Mouse (Mus musculus): ENCODE results near the gene Plekhn1. TPM values are rescaled to one million over a fixed set of nuclear protein-coding genes. Genes with fewer than 3 reads are reported as not detected.
A peak's percentile ranks its signal among the peaks of the same experiment; 100 is the strongest.

Gene Plekhn1
- polyA plus RNA-seq, 1 experiment from 2014 or later: 21.1 TPM

GRCm38 (mm10) chr4:156209963-156210635 is 24.6 kb downstream of the Plekhn1 start:
- H3K36me3 ChIP-seq: no peaks in the 10 kb centered on the region
- no peak for ATAC-seq (ENCODE audit: borderline replicate concordance, extremely low read depth, low FRiP score, low TSS enrichment)
- H3K9ac ChIP-seq: no peak overlapping the region
- 58% methylated on average over 13 of the region's 13 CpGs for WGBS
- H3K27me3 ChIP-seq: no peaks in the 10 kb centered on the region
- no peak overlapping the region for H3K27ac ChIP-seq
- H3K4me2 ChIP-seq: no peak overlapping the region
- H3K4me1 ChIP-seq: no peaks in the 10 kb centered on the region
- no peak overlapping the region for H3K4me3 ChIP-seq
- no peaks in the 10 kb centered on the region for H3K9me3 ChIP-seq

- Histone ChIP-seq H3K4me3 (no peak overlapping the region), H3K4me2 (no peak overlapping the region), H3K9me3 (no peaks in the 10 kb centered on the region), H3K27me3 (peaks cover 10% of the 10 kb centered on the region), H3K9ac (no peak overlapping the region), H3K27ac (no peak overlapping the region), H3K36me3 (no peaks in the 10 kb centered on the region), H3K4me1 (peaks cover 4% of the 10 kb centered on the region; the same call in 1 of the 2 replicates)
- 78% methylated on average over 4 of the region's 4 CpGs for WGBS
- no peak for ATAC-seq (ENCODE audit: borderline replicate concordance, extremely low read depth, low FRiP score, low TSS enrichment)
Measured at GRCm38 (mm10) chr4:156208872-156209271, 25.8 kb downstream of the Plekhn1 start.

GRCm38 (mm10) chr4:156203413-156204131 is 31.1 kb downstream of the Plekhn1 start:
- peak; percentile 66; the same call in 1 of the 2 replicates for ATAC-seq (ENCODE audit: borderline replicate concordance, extremely low read depth, low FRiP score, low TSS enrichment)
- H3K4me3 ChIP-seq: peak overlapping the region; percentile 52
- no peaks in the 10 kb centered on the region for H3K9me3 ChIP-seq
- WGBS: 0% methylated on average over 49 of the region's 49 CpGs
- H3K4me1 ChIP-seq: peaks cover 15% of the 10 kb centered on the region
- H3K9ac ChIP-seq: peak overlapping the region; percentile 56
- peak overlapping the region; percentile 91 for H3K4me2 ChIP-seq
- no peak overlapping the region; the same call in 1 of the 2 replicates for H3K27ac ChIP-seq
- peaks cover 20% of the 10 kb centered on the region for H3K27me3 ChIP-seq
- no peaks in the 10 kb centered on the region for H3K36me3 ChIP-seq

- Histone ChIP-seq H3K27ac (no peak within 1 kb of the TSS; the same call in 1 of the 2 replicates), H3K9me3 (no peaks in the 10 kb centered on the region), H3K36me3 (no peaks in the 10 kb centered on the region), H3K4me1 (peaks cover 18% of the 10 kb centered on the region), H3K27me3 (peaks cover 20% of the 10 kb centered on the region), H3K9ac (peak within 1 kb of the TSS; percentile 56), H3K4me2 (peak within 1 kb of the TSS; percentile 91), H3K4me3 (peak within 1 kb of the TSS; percentile 52)
- 0% methylated on average over 39 of the region's 39 CpGs for WGBS
- ATAC-seq (ENCODE audit: borderline replicate concordance, extremely low read depth, low FRiP score, low TSS enrichment): peak; percentile 77; the same call in 1 of the 2 replicates
Measured at GRCm38 (mm10) chr4:156203001-156203412, 31.6 kb downstream of the Plekhn1 start, which contains the start of gene AW011738. TSS of gene AW011738 (plus strand) at chr4:156203304.

GRCm38 (mm10) chr4:156202462-156202893 is 32.2 kb downstream of the Plekhn1 start:
- Histone ChIP-seq H3K36me3 (no peaks in the 10 kb centered on the region), H3K9me3 (no peaks in the 10 kb centered on the region), H3K27ac (no peak overlapping the region), H3K4me1 (peaks cover 18% of the 10 kb centered on the region), H3K4me2 (peak overlapping the region; percentile 91), H3K9ac (peak overlapping the region; percentile 8; the same call in 1 of the 2 replicates), H3K27me3 (peaks cover 20% of the 10 kb centered on the region), H3K4me3 (peak overlapping the region; percentile 52)
- WGBS: 29% methylated on average over 12 of the region's 12 CpGs
- ATAC-seq (ENCODE audit: borderline replicate concordance, extremely low read depth, low FRiP score, low TSS enrichment): no peak

- Histone ChIP-seq H3K9me3 (no peaks in the 10 kb centered on the region), H3K4me3 (no peak within 1 kb of the TSS), H3K4me2 (peak within 1 kb of the TSS; percentile 18; the same call in 1 of the 2 replicates), H3K4me1 (peaks cover 24% of the 10 kb centered on the region), H3K27me3 (peaks cover 20% of the 10 kb centered on the region), H3K36me3 (no peaks in the 10 kb centered on the region), H3K9ac (no peak within 1 kb of the TSS), H3K27ac (no peak within 1 kb of the TSS)
- ATAC-seq (ENCODE audit: borderline replicate concordance, extremely low read depth, low FRiP score, low TSS enrichment): no peak
- 56% methylated on average over 10 of the region's 10 CpGs for WGBS
Measured at GRCm38 (mm10) chr4:156200623-156201475, 33.8 kb downstream of the Plekhn1 start, which contains the start of gene Isg15. TSS of gene Isg15 (minus strand) at chr4:156200818.

GRCm38 (mm10) chr4:156197829-156198205 is 36.8 kb downstream of the Plekhn1 start:
- peak; percentile 92 for ATAC-seq (ENCODE audit: borderline replicate concordance, extremely low read depth, low FRiP score, low TSS enrichment)
- peak overlapping the region; percentile 94 for H3K4me2 ChIP-seq
- peaks cover 4% of the 10 kb centered on the region; the same call in 1 of the 2 replicates for H3K27me3 ChIP-seq
- no peaks in the 10 kb centered on the region for H3K9me3 ChIP-seq
- H3K9ac ChIP-seq: peak overlapping the region; percentile 48
- peak overlapping the region; percentile 57 for H3K4me3 ChIP-seq
- H3K36me3 ChIP-seq: 0 out of 2 replicates have a peak, but pooled peaks cover 7% of the 10 kb centered on the region
- peaks cover 45% of the 10 kb centered on the region for H3K4me1 ChIP-seq
- under 1% methylated on average over 26 of the region's 26 CpGs for WGBS
- H3K27ac ChIP-seq: peak overlapping the region; percentile 97

- Histone ChIP-seq H3K4me3 (peak within 1 kb of the TSS; percentile 72), H3K4me1 (peaks cover 45% of the 10 kb centered on the region), H3K9me3 (no peaks in the 10 kb centered on the region), H3K27me3 (peaks cover 4% of the 10 kb centered on the region; the same call in 1 of the 2 replicates), H3K36me3 (peaks cover 7% of the 10 kb centered on the region; the same call in 1 of the 2 replicates), H3K9ac (peak within 1 kb of the TSS; percentile 72), H3K27ac (peak within 1 kb of the TSS; percentile 97), H3K4me2 (peak within 1 kb of the TSS; percentile 94)
- WGBS: 0% methylated on average over 24 of the region's 88 CpGs
- peak; percentile 82 for ATAC-seq (ENCODE audit: borderline replicate concordance, extremely low read depth, low FRiP score, low TSS enrichment)
Measured at GRCm38 (mm10) chr4:156197131-156197828, 37.4 kb downstream of the Plekhn1 start, which contains the start of gene Agrn. TSS of gene Agrn (minus strand) at chr4:156197488.

GRCm38 (mm10) chr4:156195927-156196870 is 38.5 kb downstream of the Plekhn1 start:
- no peak for ATAC-seq (ENCODE audit: borderline replicate concordance, extremely low read depth, low FRiP score, low TSS enrichment)

GRCm38 (mm10) chr4:156194346-156194745 is 40.3 kb downstream of the Plekhn1 start:
- Histone ChIP-seq H3K4me3 (no peak overlapping the region), H3K27me3 (no peaks in the 10 kb centered on the region), H3K36me3 (peaks cover 22% of the 10 kb centered on the region; the same call in 1 of the 2 replicates), H3K9me3 (no peaks in the 10 kb centered on the region), H3K4me1 (peaks cover 60% of the 10 kb centered on the region), H3K9ac (no peak overlapping the region), H3K4me2 (0 out of 2 replicates have a peak overlapping the region, but pooled peaks have one; percentile 25), H3K27ac (no peak overlapping the region; the same call in 1 of the 2 replicates)
- 49% methylated on average over 6 of the region's 6 CpGs for WGBS
- no peak for ATAC-seq (ENCODE audit: borderline replicate concordance, extremely low read depth, low FRiP score, low TSS enrichment)

More at GRCm38 (mm10) chr4:156195927-156196870, 38.5 kb downstream of the Plekhn1 start:
- Histone ChIP-seq H3K27ac (peak overlapping the region; percentile 83), H3K9me3 (no peaks in the 10 kb centered on the region), H3K4me3 (peak overlapping the region; percentile 72), H3K9ac (peak overlapping the region; percentile 72), H3K4me2 (peak overlapping the region; percentile 94), H3K27me3 (no peaks in the 10 kb centered on the region), H3K4me1 (peaks cover 50% of the 10 kb centered on the region), H3K36me3 (peaks cover 8% of the 10 kb centered on the region; the same call in 1 of the 2 replicates)
- whole genome bisulfite sequencing: 3% methylated on average over 35 of the region's 35 CpGs

Measured in lung, embryonic 15.5 days (tissue).